Comparison of ENCODE assay signal across 29 mouse cellular contexts in the genomic region with DNA sequence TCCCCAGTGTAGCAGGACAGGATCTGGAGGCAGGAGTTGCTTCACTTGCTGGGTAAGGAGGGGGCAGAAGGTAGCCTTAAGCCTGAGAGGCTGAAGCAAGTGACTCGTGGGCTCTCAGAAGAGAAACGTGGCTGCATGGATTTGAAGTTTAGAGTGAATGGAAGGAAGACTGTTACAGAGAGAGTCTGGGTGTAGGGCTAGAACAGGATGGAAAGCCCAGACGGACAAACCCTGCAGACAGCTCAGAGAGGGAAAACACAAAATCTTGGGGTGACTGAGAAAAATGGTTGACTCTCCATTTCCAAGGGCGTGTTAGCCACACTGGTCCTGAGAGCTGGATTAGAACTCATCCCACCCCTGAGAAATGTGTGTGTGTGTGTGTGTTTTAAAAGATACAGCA. TPM values are rescaled to one million over a fixed set of nuclear protein-coding genes. Genes with fewer than 3 reads are reported as not detected.
A peak's percentile ranks its signal among the peaks of the same experiment; 100 is the strongest.
DNase-seq lines count a peak whose midpoint lies in the region; ATAC-seq and TF ChIP-seq lines count a peak whose summit lies in the region.
"Had no signal": no experiment of that assay in that cellular context is flagged by ENCODE, and none has a peak within 500 bp of the region (broad histone marks: within the 10 kb centered on the region; RNA-seq: fewer than 3 reads in every experiment).

No protein-coding gene starts in this region.

- H3K4me3 ChIP-seq in forebrain, postnatal 0 days (ENCODE audit: low read depth, low read length): no peak overlapping the region
- no peak overlapping the region for H3K4me3 ChIP-seq in forebrain, embryonic 11.5 days (ENCODE audit: low read depth, low read length)
- H3K4me3 ChIP-seq in heart, embryonic 13.5 days: no peak overlapping the region
- no peak overlapping the region for H3K4me3 ChIP-seq in hindbrain, embryonic 14.5 days (replicated peaks; ENCODE audit: low read length)
- H3K4me3 ChIP-seq in hindbrain, postnatal 0 days (ENCODE audit: low read length): no peak overlapping the region
- H3K4me3 ChIP-seq in neural tube, embryonic 14.5 days (ENCODE audit: low read depth, low read length): no peak overlapping the region
- H3K4me3 ChIP-seq: embryonic facial prominence, embryonic 10.5 days; embryonic facial prominence, embryonic 15.5 days; forebrain, embryonic 13.5 days; heart, embryonic 10.5 days; hindbrain, embryonic 12.5 days; intestine, embryonic 15.5 days; midbrain, embryonic 13.5 days had no signal

- H3K4me2 ChIP-seq in forebrain, postnatal 0 days (ENCODE audit: low read depth): no peak overlapping the region
- no peak overlapping the region for H3K4me2 ChIP-seq in forebrain, embryonic 11.5 days (ENCODE audit: low read depth, low read length, severe bottlenecking)
- no peak overlapping the region for H3K4me2 ChIP-seq in heart, embryonic 13.5 days
- no peak overlapping the region for H3K4me2 ChIP-seq in hindbrain, embryonic 14.5 days (replicated peaks)
- no peak overlapping the region for H3K4me2 ChIP-seq in hindbrain, postnatal 0 days (ENCODE audit: low read depth, low read length)
- no peak overlapping the region for H3K4me2 ChIP-seq in neural tube, embryonic 14.5 days (ENCODE audit: low read depth, low read length)
- H3K4me2 ChIP-seq: embryonic facial prominence, embryonic 15.5 days; forebrain, embryonic 13.5 days; hindbrain, embryonic 12.5 days; intestine, embryonic 15.5 days; midbrain, embryonic 13.5 days had no signal

- H3K27ac ChIP-seq in forebrain, postnatal 0 days (ENCODE audit: low read depth, low read length): peak overlapping the region; percentile 9; the same call in 1 of the 2 replicates
- H3K27ac ChIP-seq in forebrain, embryonic 11.5 days (ENCODE audit: low read depth, low read length): no peak overlapping the region
- H3K27ac ChIP-seq in heart, embryonic 13.5 days (replicated peaks): peak overlapping the region; percentile 4; the same call in 1 of the 2 replicates
- H3K27ac ChIP-seq in hindbrain, embryonic 14.5 days: 0 out of 2 replicates have a peak overlapping the region, but pooled peaks have one; percentile 47
- no peak overlapping the region; the same call in 1 of the 2 replicates for H3K27ac ChIP-seq in hindbrain, postnatal 0 days
- H3K27ac ChIP-seq in neural tube, embryonic 14.5 days (ENCODE audit: low read depth, low read length): 0 out of 2 replicates have a peak overlapping the region, but pooled peaks have one; percentile 12
- H3K27ac ChIP-seq: embryonic facial prominence, embryonic 10.5 days; embryonic facial prominence, embryonic 15.5 days; forebrain, embryonic 13.5 days; heart, embryonic 10.5 days; hindbrain, embryonic 12.5 days; intestine, embryonic 15.5 days; liver, embryonic 14.5 days; macrophage; stomach, postnatal 0 days had no signal

- no peak overlapping the region for H3K9ac ChIP-seq in forebrain, postnatal 0 days
- H3K9ac ChIP-seq in forebrain, embryonic 11.5 days (ENCODE audit: low read length): no peak overlapping the region
- no peak overlapping the region for H3K9ac ChIP-seq in heart, embryonic 13.5 days
- no peak overlapping the region for H3K9ac ChIP-seq in hindbrain, embryonic 14.5 days
- no peak overlapping the region for H3K9ac ChIP-seq in hindbrain, postnatal 0 days (replicated peaks; ENCODE audit: low read length)
- no peak overlapping the region for H3K9ac ChIP-seq in neural tube, embryonic 14.5 days (replicated peaks; ENCODE audit: low read depth, low read length)
- H3K9ac ChIP-seq: embryonic facial prominence, embryonic 15.5 days; forebrain, embryonic 13.5 days; hindbrain, embryonic 12.5 days; intestine, embryonic 15.5 days; liver, embryonic 14.5 days; midbrain, embryonic 13.5 days had no signal

- ATAC-seq in forebrain, postnatal 0 days: no peak
- no peak for ATAC-seq in forebrain, embryonic 11.5 days (replicated peaks; ENCODE audit: low FRiP score)
- ATAC-seq in heart, embryonic 13.5 days (ENCODE audit: extremely low read depth, insufficient number of reproducible peaks, low FRiP score, low TSS enrichment): no peak
- ATAC-seq in hindbrain, embryonic 14.5 days (ENCODE audit: low FRiP score): no peak
- no peak for ATAC-seq in hindbrain, postnatal 0 days
- no peak for ATAC-seq in neural tube, embryonic 14.5 days (ENCODE audit: low read depth)
- ATAC-seq: forebrain, embryonic 13.5 days; intestine, embryonic 15.5 days; midbrain, embryonic 13.5 days; Patski had no signal

- no peak for DNase-seq in forebrain, postnatal 0 days
- no peak for DNase-seq in forebrain, embryonic 11.5 days (ENCODE audit: low spot score)
- no peak for DNase-seq in heart, adult 18-20 months
- DNase-seq in hindbrain, embryonic 14.5 days (ENCODE audit: low spot score): no peak
- DNase-seq in hindbrain, postnatal 0 days (ENCODE audit: low spot score): no peak
- no peak for DNase-seq in neural tube, embryonic 10.5 days (ENCODE audit: extremely low spot score, low spot score)
- DNase-seq: adrenal gland, postnatal 10 days; cerebellum, adult 11 months; gastrocnemius, postnatal 36 days; kidney, postnatal 36 days; liver; lung, adult 2 months; lung, postnatal 10 days; right cerebral cortex, postnatal 4 days; thymus, adult 18-20 months; thymus, postnatal 25 days had no signal

- H3K4me1 ChIP-seq in forebrain, postnatal 0 days (ENCODE audit: insufficient read depth): no peaks in the 10 kb centered on the region
- no peaks in the 10 kb centered on the region for H3K4me1 ChIP-seq in forebrain, embryonic 11.5 days (replicated peaks; ENCODE audit: control insufficient read depth, insufficient read depth, low read length)
- peaks cover 21% of the 10 kb centered on the region for H3K4me1 ChIP-seq in heart, embryonic 13.5 days
- peaks cover 9% of the 10 kb centered on the region; the same call in 1 of the 2 replicates for H3K4me1 ChIP-seq in hindbrain, embryonic 14.5 days (replicated peaks; ENCODE audit: control insufficient read depth, insufficient read depth, low read length)
- peaks cover 10% of the 10 kb centered on the region; the same call in 1 of the 2 replicates for H3K4me1 ChIP-seq in hindbrain, postnatal 0 days (ENCODE audit: insufficient read depth, low read length)
- H3K4me1 ChIP-seq in neural tube, embryonic 14.5 days (ENCODE audit: control insufficient read depth, insufficient read depth, low read length): 0 out of 2 replicates have a peak, but pooled peaks cover 8% of the 10 kb centered on the region
- H3K4me1 ChIP-seq: embryonic facial prominence, embryonic 15.5 days; intestine, embryonic 15.5 days had no signal

- TF ChIP-seq CTCF in forebrain, postnatal 0 days (IDR thresholded peaks at IDR 0.05; ENCODE audit: low read depth): no peak
- no peak for TF ChIP-seq CTCF in hindbrain, postnatal 0 days (IDR thresholded peaks at IDR 0.05; ENCODE audit: low read depth)

- WGBS in forebrain, postnatal 0 days: 73% methylated on average over 4 of the region's 4 CpGs
- 87% methylated on average over 4 of the region's 4 CpGs for WGBS in forebrain, embryonic 11.5 days
- 60% methylated on average over 4 of the region's 4 CpGs for WGBS in heart, embryonic 13.5 days
- 80% methylated on average over 4 of the region's 4 CpGs for WGBS in hindbrain, embryonic 14.5 days
- 77% methylated on average over 4 of the region's 4 CpGs for WGBS in hindbrain, postnatal 0 days
- 80% methylated on average over 4 of the region's 4 CpGs for WGBS in neural tube, embryonic 14.5 days

- H3K9me3 ChIP-seq in forebrain, postnatal 0 days (ENCODE audit: low read length): no peaks in the 10 kb centered on the region
- H3K9me3 ChIP-seq in forebrain, embryonic 11.5 days (ENCODE audit: control insufficient read depth, low read length): no peaks in the 10 kb centered on the region
- no peaks in the 10 kb centered on the region for H3K9me3 ChIP-seq in heart, embryonic 13.5 days
- no peaks in the 10 kb centered on the region for H3K9me3 ChIP-seq in hindbrain, embryonic 14.5 days (ENCODE audit: control insufficient read depth, low read length)
- no peaks in the 10 kb centered on the region for H3K9me3 ChIP-seq in hindbrain, postnatal 0 days (ENCODE audit: low read length)
- no peaks in the 10 kb centered on the region for H3K9me3 ChIP-seq in neural tube, embryonic 14.5 days (ENCODE audit: control insufficient read depth, low read length)
- H3K9me3 ChIP-seq: embryonic facial prominence, embryonic 10.5 days; embryonic facial prominence, embryonic 15.5 days; forebrain, embryonic 13.5 days; heart, embryonic 10.5 days; hindbrain, embryonic 12.5 days; intestine, embryonic 15.5 days; midbrain, embryonic 13.5 days had no signal

- no peaks in the 10 kb centered on the region for H3K36me3 ChIP-seq in forebrain, postnatal 0 days (ENCODE audit: insufficient read depth)
- no peaks in the 10 kb centered on the region for H3K36me3 ChIP-seq in forebrain, embryonic 11.5 days (ENCODE audit: control insufficient read depth, insufficient read depth, low read length)
- H3K36me3 ChIP-seq in heart, embryonic 13.5 days: no peaks in the 10 kb centered on the region
- no peaks in the 10 kb centered on the region for H3K36me3 ChIP-seq in hindbrain, embryonic 14.5 days (replicated peaks; ENCODE audit: control insufficient read depth, insufficient read depth)
- no peaks in the 10 kb centered on the region for H3K36me3 ChIP-seq in hindbrain, postnatal 0 days (ENCODE audit: insufficient read depth, low read length)
- H3K36me3 ChIP-seq in neural tube, embryonic 14.5 days (ENCODE audit: control insufficient read depth, insufficient read depth, low read length): no peaks in the 10 kb centered on the region
- H3K36me3 ChIP-seq: embryonic facial prominence, embryonic 10.5 days; embryonic facial prominence, embryonic 15.5 days; heart, embryonic 10.5 days; hindbrain, embryonic 12.5 days; intestine, embryonic 15.5 days had no signal

- no peaks in the 10 kb centered on the region for H3K27me3 ChIP-seq in forebrain, postnatal 0 days (ENCODE audit: insufficient read depth, low read length)
- H3K27me3 ChIP-seq in forebrain, embryonic 11.5 days (ENCODE audit: control insufficient read depth, insufficient read depth, low read length): no peaks in the 10 kb centered on the region
- H3K27me3 ChIP-seq in heart, embryonic 13.5 days (replicated peaks): no peaks in the 10 kb centered on the region
- no peaks in the 10 kb centered on the region for H3K27me3 ChIP-seq in hindbrain, embryonic 14.5 days (ENCODE audit: control insufficient read depth, insufficient read depth, low read length)
- no peaks in the 10 kb centered on the region for H3K27me3 ChIP-seq in hindbrain, postnatal 0 days (ENCODE audit: insufficient read depth, low read length)
- no peaks in the 10 kb centered on the region for H3K27me3 ChIP-seq in neural tube, embryonic 14.5 days (ENCODE audit: control insufficient read depth, insufficient read depth, low read length)
- H3K27me3 ChIP-seq: embryonic facial prominence, embryonic 15.5 days; forebrain, embryonic 13.5 days; hindbrain, embryonic 12.5 days; intestine, embryonic 15.5 days; midbrain, embryonic 13.5 days had no signal

RNA-seq across cellular contexts. Expression of gene Efr3b, which starts 23.0 kb away (rescaled TPM):
- 65.7 and 86.6 TPM in 2 replicates for total RNA-seq in forebrain, postnatal 0 days (2014; rRNA removed)
- polyA plus RNA-seq in forebrain, postnatal 0 days (2015; fragmentation: Nextera tagmentation; extraction: Ambion mirVana): 16.5 and 25.5 TPM in 2 replicates
- 13.7 and 14.4 TPM in 2 replicates for polyA plus RNA-seq in forebrain, embryonic 11.5 days (2014; fragmentation: Nextera tagmentation; extraction: Ambion mirVana)
- polyA plus RNA-seq in heart, embryonic 13.5 days (2015; fragmentation: Nextera tagmentation; extraction: Ambion mirVana): 5.9 and 6.2 TPM in 2 replicates
- total RNA-seq in heart, adult 18-20 months (2021): 10 to 100 TPM in 1 of 2 experiments, 1 to 10 TPM in 1; 5.2 to 11.0 TPM
- 35.9 and 36.7 TPM in 2 replicates for polyA plus RNA-seq in hindbrain, embryonic 14.5 days (2014; fragmentation: Nextera tagmentation; extraction: Ambion mirVana)
- 159 and 174 TPM in 2 replicates for total RNA-seq in hindbrain, postnatal 0 days (2014; rRNA removed)
- polyA plus RNA-seq in hindbrain, postnatal 0 days (2015; fragmentation: Nextera tagmentation; extraction: Ambion mirVana): 26.1 and 29.0 TPM in 2 replicates
- polyA plus RNA-seq in neural tube, embryonic 14.5 days (2014; fragmentation: Nextera tagmentation; extraction: Ambion mirVana): 33.1 and 39.8 TPM in 2 replicates

Comparison
In these comparisons a context has a peak if more than half of its experiments do, and no peak if none do; other contexts are left out.
1. H3K27ac ChIP-seq: peak in forebrain, postnatal 0 days (single experiment), heart, embryonic 13.5 days (single experiment), hindbrain, embryonic 14.5 days (single experiment) and neural tube, embryonic 14.5 days (single experiment); none in forebrain, embryonic 11.5 days (single experiment) and hindbrain, postnatal 0 days (single experiment).